Mouse (Mus musculus) fibroblast of lung, adult 2 months (primary cell): ENCODE data around the gene Gsk3b.
A peak's percentile ranks its signal among the peaks of the same experiment; 100 is the strongest.

ENCODE experiments used
- DNase-seq: peaks from one replicate; pipeline ENCODE4 v3.0.0-alpha.2; 2011; ENCODE audit warnings: low read depth

Gene Gsk3b

GRCm38 (mm10) chr16:38282559-38283160, 193.9 kb downstream of the Gsk3b start:
- no peak for DNase-seq

- no peak for DNase-seq
Observed at GRCm38 (mm10) chr16:38283300-38283699, 194.5 kb downstream of the Gsk3b start.

DNA sequence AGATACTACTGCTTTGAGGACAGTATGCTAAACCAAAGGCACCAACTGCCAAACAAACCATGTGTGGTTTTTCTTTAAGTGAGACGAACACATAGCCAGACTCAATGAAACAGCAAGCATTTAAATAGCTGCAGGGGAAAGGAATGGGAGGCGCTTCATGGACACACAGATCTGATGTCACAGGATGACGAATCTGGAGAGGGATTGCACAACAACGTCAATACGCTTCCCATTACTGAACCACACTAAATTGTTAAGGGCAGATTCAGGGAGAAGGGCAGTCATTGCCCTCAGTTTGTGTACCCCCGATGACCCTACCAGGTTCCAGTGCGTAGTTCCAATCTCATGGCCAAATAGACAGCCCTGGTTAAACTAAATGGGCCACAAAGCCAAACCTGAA, 197.0 kb downstream of the Gsk3b start:
- DNase-seq, result no peak

DNA sequence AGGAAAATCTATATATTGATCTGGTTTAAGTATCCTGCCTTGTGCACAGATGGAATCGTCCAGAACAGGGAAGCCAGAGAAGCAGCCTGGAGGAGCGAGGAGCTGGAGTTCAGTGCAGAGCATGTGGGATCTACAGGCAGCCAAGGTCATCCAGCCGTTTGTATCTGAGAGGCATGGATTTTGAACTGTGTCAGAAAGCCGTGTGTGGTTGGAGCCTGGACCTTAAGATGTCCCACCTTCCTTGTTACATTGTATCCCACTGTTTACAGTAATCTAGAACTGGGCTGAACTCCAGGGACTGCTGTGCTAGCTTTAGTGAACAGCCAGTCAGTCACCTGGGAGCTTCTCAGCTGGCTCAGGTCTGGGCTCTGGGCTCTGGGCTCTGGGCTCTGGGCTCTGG, 197.7 kb downstream of the Gsk3b start:
- DNase-seq, result no peak

DNA sequence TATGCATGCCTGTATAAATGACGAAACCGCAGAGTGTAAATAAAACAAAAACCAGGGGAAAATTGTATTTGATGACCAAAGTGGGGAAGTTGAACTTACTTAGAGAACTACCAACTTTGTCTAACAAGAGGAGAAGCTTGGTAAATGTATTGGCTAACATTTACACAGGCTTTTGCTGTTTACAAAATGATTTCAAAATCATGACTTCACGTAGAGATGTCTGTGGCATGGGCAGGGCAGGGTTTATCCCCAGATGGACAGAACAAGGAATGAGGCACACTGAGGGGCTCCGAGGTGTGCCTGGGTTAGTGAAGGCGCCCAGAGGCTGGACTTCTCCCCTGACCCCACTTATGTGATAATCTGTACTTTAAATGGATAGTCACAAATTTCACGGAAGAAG, 198.6 kb downstream of the Gsk3b start:
- no peak for DNase-seq

DNA sequence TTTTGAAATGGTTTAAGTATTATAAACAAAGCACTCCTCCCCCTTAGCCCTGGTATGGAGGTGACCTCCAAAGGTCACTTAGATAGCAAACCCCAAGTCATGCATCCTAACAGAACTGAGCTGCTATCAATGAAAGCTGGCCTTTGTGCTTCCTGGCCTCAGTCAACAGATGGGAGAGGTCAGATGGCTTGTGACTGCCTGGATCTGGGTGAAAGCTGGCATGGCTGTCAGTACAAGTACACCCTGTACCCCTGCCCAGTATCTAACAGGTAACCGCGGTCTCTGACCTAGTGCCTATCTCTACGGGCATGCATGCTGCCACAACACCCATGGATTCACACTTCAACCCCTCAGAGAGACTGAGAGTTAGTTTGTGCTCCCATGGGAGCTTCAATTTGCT, 199.0 kb downstream of the Gsk3b start:
- no peak for DNase-seq

DNA sequence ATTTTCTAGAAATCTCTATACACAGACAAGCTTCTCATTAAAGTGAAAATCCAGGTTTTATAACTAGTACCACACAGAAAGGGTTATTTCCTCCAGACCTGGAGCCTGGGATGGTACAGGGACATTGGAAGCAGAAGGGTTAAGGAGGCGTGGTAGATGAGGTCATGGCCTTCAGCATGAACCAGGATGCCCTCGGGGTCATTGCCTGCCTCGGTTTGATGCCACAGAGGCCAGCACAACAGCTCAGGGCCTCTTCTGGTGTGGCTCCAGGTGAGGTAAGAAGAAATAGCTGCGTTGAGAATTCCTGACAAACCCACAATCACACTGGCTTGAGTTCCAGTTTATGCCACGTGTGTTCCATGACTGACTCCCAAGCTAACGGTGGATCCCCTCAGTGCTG, 200.1 kb downstream of the Gsk3b start:
- DNase-seq, result no peak

- DNase-seq, result no peak
Observed at GRCm38 (mm10) chr16:38290151-38290550, 201.3 kb downstream of the Gsk3b start.

- no peak for DNase-seq
Observed at GRCm38 (mm10) chr16:38294685-38295348, 206.0 kb downstream of the Gsk3b start, which contains the start of gene Nr1i2. Gene Nr1i2, minus strand, starts transcription at chr16:38294824.

- peak; percentile 36 for DNase-seq
Observed at GRCm38 (mm10) chr16:38295349-38295930, 206.6 kb downstream of the Gsk3b start.
